Mouse (Mus musculus) T-helper 1 cell (primary cell): ENCODE measurements around the gene Gm28036.
"Not testable (repeated sequence)": the region's sequence is repeated elsewhere in the genome, so short reads cannot be mapped to it uniquely, and the experiment has no call there.

Experiments used
- in situ Hi-C: fragments of 300-600 bp; cut with MboI, MseI; formaldehyde crosslinking; loops from one replicate; pipeline ENCODE4 v1.15.1; 2025; ENCODE audit warnings: high pct_unique_total_duplicates

Gm28036 gene

GRCm38 (mm10) chr2:156126992-156127391 lies at the start of gene Gm28036:
Gm28036 (minus strand) TSS chr2:156127092.
- in situ Hi-C loops = loop anchor here (10.0 kb wide), 1 partner anchor 282 kb away; no protein-coding TSS in a partner anchor

- in situ Hi-C loops = no loop called here
Measured at GRCm38 (mm10) chr2:156166557-156166956, 39.7 kb upstream of the Gm28036 start.

GRCm38 (mm10) chr2:156165478-156165877 lies 38.6 kb upstream of the Gm28036 start:
- in situ Hi-C loops = no loop called here

GRCm38 (mm10) chr2:156151538-156151937 lies 24.6 kb upstream of the Gm28036 start:
- in situ Hi-C loops = no loop called here

- in situ Hi-C loops = no loop called here
Measured at GRCm38 (mm10) chr2:156147316-156147915, 20.5 kb upstream of the Gm28036 start.

GRCm38 (mm10) chr2:156146272-156146989 lies 19.5 kb upstream of the Gm28036 start:
- in situ Hi-C loops = no loop called here

- in situ Hi-C loops = no loop called here
Measured at GRCm38 (mm10) chr2:156145486-156146130, 18.7 kb upstream of the Gm28036 start.

GRCm38 (mm10) chr2:156143953-156144724 lies 17.2 kb upstream of the Gm28036 start, which contains the start of the genes Romo1 and Nfs1:
Romo1 (plus strand) TSS chr2:156144039.
Nfs1 (minus strand) TSS chr2:156144186.
- in situ Hi-C loops = no loop called here

- in situ Hi-C loops = no loop called here
Measured at GRCm38 (mm10) chr2:156143367-156143766, 16.5 kb upstream of the Gm28036 start.

GRCm38 (mm10) chr2:156142820-156143219 lies 15.9 kb upstream of the Gm28036 start:
- in situ Hi-C loops = no loop called here

- in situ Hi-C loops = no loop called here
Measured at GRCm38 (mm10) chr2:156135695-156136094, 8.8 kb upstream of the Gm28036 start.

GRCm38 (mm10) chr2:156134161-156134560 lies 7.3 kb upstream of the Gm28036 start:
- in situ Hi-C loops = no loop called here

- in situ Hi-C loops = loop anchor here (10.0 kb wide), 1 partner anchor 279 kb away; no protein-coding TSS in a partner anchor
Measured at GRCm38 (mm10) chr2:156123731-156124130, 3.2 kb downstream of the Gm28036 start.

GRCm38 (mm10) chr2:156119566-156119965 lies 7.3 kb downstream of the Gm28036 start:
- in situ Hi-C loops = no loop called here

- in situ Hi-C loops = not testable (repeated sequence)
Measured at GRCm38 (mm10) chr2:156112080-156112423, 14.8 kb downstream of the Gm28036 start.

- in situ Hi-C loops = no loop called here
Measured at GRCm38 (mm10) chr2:156111358-156112079, 15.4 kb downstream of the Gm28036 start, which contains the start of the genes Cpne1 and Rbm12. Cpne1 (minus strand) TSS chr2:156111965. Rbm12 (minus strand) TSS chr2:156111978.

- in situ Hi-C loops = no loop called here
Measured at GRCm38 (mm10) chr2:156110627-156111357, 16.1 kb downstream of the Gm28036 start.

GRCm38 (mm10) chr2:156091926-156092325 lies 35.0 kb downstream of the Gm28036 start:
- in situ Hi-C loops = no loop called here

GRCm38 (mm10) chr2:156089799-156090198 lies 37.1 kb downstream of the Gm28036 start:
- in situ Hi-C loops = loop anchor here (10.0 kb wide), 2 partner anchors 225 to 905 kb away; no protein-coding TSS in a partner anchor
